Mouse (Mus musculus): ENCODE data around the gene Neurl1a. TPM values are rescaled to one million over a fixed set of nuclear protein-coding genes. Genes with fewer than 3 reads are reported as not detected.
A peak's percentile ranks its signal among the peaks of the same experiment; 100 is the strongest.

The Neurl1a gene
- polyA plus RNA-seq, 1 experiment from 2014 or later: 8.7 TPM

DNA sequence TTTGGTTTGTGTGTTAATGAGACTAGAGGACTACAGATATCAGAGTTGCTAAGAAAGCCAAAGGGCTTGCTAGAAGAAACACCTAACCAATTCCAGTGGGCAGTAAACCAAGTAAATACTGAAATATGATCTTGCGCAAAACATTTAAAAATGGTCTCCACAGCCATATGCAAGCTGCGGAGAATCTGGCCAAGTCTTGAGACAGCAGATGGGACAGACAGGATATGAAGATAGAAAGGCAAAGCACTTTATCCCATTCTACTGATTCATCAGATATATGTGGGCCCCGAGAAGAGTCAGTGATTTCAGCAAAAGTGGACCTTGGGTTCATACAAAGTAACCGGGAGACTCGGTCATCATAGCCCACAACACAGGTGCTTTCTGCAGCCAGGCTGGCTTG is 13.5 kb downstream of the Neurl1a start:
- H3K36me3 ChIP-seq: no peaks in the 10 kb centered on the region
- H3K4me1 ChIP-seq: peaks cover 8% of the 10 kb centered on the region
- no peaks in the 10 kb centered on the region for H3K27me3 ChIP-seq
- H3K4me3 ChIP-seq: no peak overlapping the region
- ATAC-seq (ENCODE audit: insufficient number of reproducible peaks, insufficient read depth, low FRiP score, low TSS enrichment): no peak
- H3K27ac ChIP-seq: no peak overlapping the region
- H3K4me2 ChIP-seq (replicated peaks): no peak overlapping the region
- 92% methylated on average over 5 of the region's 5 CpGs for WGBS
- no peaks in the 10 kb centered on the region for H3K9me3 ChIP-seq
- H3K9ac ChIP-seq: no peak overlapping the region

DNA sequence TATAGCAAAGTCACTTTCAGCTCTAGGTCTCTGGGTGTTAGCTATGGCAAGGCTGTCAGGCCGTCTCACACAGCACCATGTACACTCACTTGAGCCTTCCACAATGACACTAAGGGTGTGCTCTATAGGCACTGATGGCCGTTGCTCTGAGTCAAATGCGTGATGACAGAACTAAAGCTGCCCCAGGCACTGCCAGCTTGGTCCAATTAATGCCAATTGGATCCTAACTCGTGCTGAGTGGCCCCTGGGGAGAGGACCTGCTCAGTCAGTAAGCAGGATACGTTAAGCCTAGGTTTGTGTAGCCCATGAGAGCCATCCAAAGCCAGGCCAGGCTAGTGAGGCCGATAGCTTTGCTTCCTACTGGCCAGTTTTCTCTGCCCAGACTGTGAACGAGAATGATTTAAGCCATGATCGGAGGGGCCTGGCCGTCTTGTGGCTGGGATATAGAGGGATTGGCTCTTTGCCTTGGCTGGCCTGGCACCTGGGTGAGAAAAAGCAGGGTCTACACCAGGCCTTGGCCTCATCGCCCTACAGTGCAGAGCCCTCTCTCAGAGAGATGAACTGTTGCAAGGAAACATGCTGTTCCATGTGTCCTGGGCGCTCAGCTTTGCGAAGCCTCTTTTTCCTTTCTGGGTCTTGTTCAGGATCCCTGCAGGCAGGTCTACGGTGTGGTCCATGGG is 20.2 kb downstream of the Neurl1a start:
- Histone ChIP-seq H3K4me1 (peaks cover 23% of the 10 kb centered on the region), H3K4me2 (replicated peaks) (no peak overlapping the region), H3K9ac (no peak overlapping the region), H3K9me3 (no peaks in the 10 kb centered on the region), H3K36me3 (no peaks in the 10 kb centered on the region), H3K27ac (no peak overlapping the region), H3K27me3 (no peaks in the 10 kb centered on the region), H3K4me3 (no peak overlapping the region)
- 65% methylated on average over 13 of the region's 13 CpGs for WGBS
- no peak for ATAC-seq (ENCODE audit: insufficient number of reproducible peaks, insufficient read depth, low FRiP score, low TSS enrichment)

- Histone ChIP-seq H3K4me3 (no peak overlapping the region), H3K27ac (peak overlapping the region; percentile 87), H3K4me2 (replicated peaks) (peak overlapping the region; percentile 21; the same call in 1 of the 2 replicates), H3K27me3 (no peaks in the 10 kb centered on the region), H3K9ac (no peak overlapping the region), H3K36me3 (no peaks in the 10 kb centered on the region), H3K9me3 (no peaks in the 10 kb centered on the region), H3K4me1 (peaks cover 23% of the 10 kb centered on the region)
- WGBS: 33% methylated on average over 12 of the region's 12 CpGs
- peak; percentile 14; the same call in 1 of the 2 replicates for ATAC-seq (ENCODE audit: insufficient number of reproducible peaks, insufficient read depth, low FRiP score, low TSS enrichment)
Observed at GRCm38 (mm10) chr19:47201972-47202371, 23.4 kb downstream of the Neurl1a start.

- Histone ChIP-seq H3K4me3 (no peak overlapping the region), H3K36me3 (no peaks in the 10 kb centered on the region), H3K4me2 (replicated peaks) (no peak overlapping the region), H3K4me1 (peaks cover 23% of the 10 kb centered on the region), H3K27me3 (no peaks in the 10 kb centered on the region), H3K9me3 (no peaks in the 10 kb centered on the region), H3K9ac (no peak overlapping the region), H3K27ac (peak overlapping the region; percentile 87; the same call in 1 of the 2 replicates)
- no peak; the same call in 1 of the 2 replicates for ATAC-seq (ENCODE audit: insufficient number of reproducible peaks, insufficient read depth, low FRiP score, low TSS enrichment)
- WGBS: 46% methylated on average over 6 of the region's 6 CpGs
Observed at GRCm38 (mm10) chr19:47202429-47202828, 23.8 kb downstream of the Neurl1a start.

GRCm38 (mm10) chr19:47203042-47203441 is 24.4 kb downstream of the Neurl1a start:
- Histone ChIP-seq H3K4me2 (replicated peaks) (no peak overlapping the region), H3K27me3 (no peaks in the 10 kb centered on the region), H3K9me3 (no peaks in the 10 kb centered on the region), H3K36me3 (no peaks in the 10 kb centered on the region), H3K27ac (no peak overlapping the region), H3K4me1 (peaks cover 23% of the 10 kb centered on the region), H3K9ac (no peak overlapping the region), H3K4me3 (no peak overlapping the region)
- no peak for ATAC-seq (ENCODE audit: insufficient number of reproducible peaks, insufficient read depth, low FRiP score, low TSS enrichment)
- WGBS: 84% methylated on average over 6 of the region's 6 CpGs

- WGBS: 88% methylated on average over 6 of the region's 6 CpGs
- Histone ChIP-seq H3K27me3 (no peaks in the 10 kb centered on the region), H3K27ac (no peak overlapping the region), H3K4me2 (replicated peaks) (no peak overlapping the region), H3K36me3 (no peaks in the 10 kb centered on the region), H3K9ac (no peak overlapping the region), H3K4me1 (peaks cover 21% of the 10 kb centered on the region), H3K9me3 (no peaks in the 10 kb centered on the region), H3K4me3 (no peak overlapping the region)
- ATAC-seq (ENCODE audit: insufficient number of reproducible peaks, insufficient read depth, low FRiP score, low TSS enrichment): no peak
Observed at GRCm38 (mm10) chr19:47204653-47205052, 26.0 kb downstream of the Neurl1a start.

DNA sequence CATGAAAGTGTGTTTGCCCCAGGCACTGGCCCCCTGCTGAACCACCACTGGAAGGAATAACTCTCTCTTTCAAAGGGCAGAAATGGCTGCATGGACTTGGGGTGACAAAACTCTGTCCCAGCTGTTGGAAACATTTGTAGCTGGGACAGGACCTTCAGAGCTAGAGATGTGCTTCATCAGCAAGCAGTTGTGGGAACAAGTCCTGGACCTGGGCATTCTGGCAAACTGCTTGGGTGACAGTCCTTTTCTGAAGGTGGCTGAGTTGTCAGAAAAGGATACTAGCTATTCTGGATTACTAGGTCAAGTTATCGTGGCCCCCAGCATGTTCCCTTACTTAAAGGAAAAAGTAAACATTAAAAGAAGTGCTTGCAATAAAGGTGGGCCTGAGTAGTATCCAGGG is 27.5 kb downstream of the Neurl1a start:
- Histone ChIP-seq H3K9ac (no peak overlapping the region), H3K4me1 (peaks cover 18% of the 10 kb centered on the region), H3K9me3 (no peaks in the 10 kb centered on the region), H3K27ac (no peak overlapping the region), H3K4me2 (replicated peaks) (no peak overlapping the region), H3K4me3 (no peak overlapping the region), H3K27me3 (no peaks in the 10 kb centered on the region), H3K36me3 (no peaks in the 10 kb centered on the region)
- no peak for ATAC-seq (ENCODE audit: insufficient number of reproducible peaks, insufficient read depth, low FRiP score, low TSS enrichment)
- WGBS: 82% methylated on average over 1 of the region's 1 CpGs

DNA sequence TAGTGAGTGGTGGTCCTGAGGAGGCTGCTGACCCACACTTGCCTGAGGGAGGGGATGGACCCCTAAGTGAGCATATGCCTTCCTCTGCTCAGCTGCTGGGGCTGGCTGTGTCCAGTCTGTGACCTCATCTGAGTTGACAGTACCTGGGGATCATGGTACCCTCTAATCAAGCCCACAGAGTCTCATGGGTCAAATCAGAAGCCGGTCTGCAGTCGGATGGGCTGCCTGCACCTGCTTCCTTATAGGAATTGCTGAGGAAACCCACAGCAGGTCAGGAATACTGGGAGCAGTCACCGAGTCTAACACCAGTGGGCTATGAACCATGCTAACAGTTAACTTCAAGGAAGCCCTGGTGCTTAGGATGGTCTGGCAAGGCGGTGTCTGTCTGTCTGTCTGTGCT is 31.8 kb downstream of the Neurl1a start:
- Histone ChIP-seq H3K4me1 (no peaks in the 10 kb centered on the region), H3K36me3 (no peaks in the 10 kb centered on the region), H3K9me3 (no peaks in the 10 kb centered on the region), H3K4me2 (replicated peaks) (no peak overlapping the region), H3K4me3 (no peak overlapping the region), H3K27ac (no peak overlapping the region), H3K9ac (no peak overlapping the region), H3K27me3 (no peaks in the 10 kb centered on the region)
- WGBS: 92% methylated on average over 4 of the region's 4 CpGs
- no peak for ATAC-seq (ENCODE audit: insufficient number of reproducible peaks, insufficient read depth, low FRiP score, low TSS enrichment)

GRCm38 (mm10) chr19:47211609-47212312 is 33.1 kb downstream of the Neurl1a start:
- Histone ChIP-seq H3K9me3 (no peaks in the 10 kb centered on the region), H3K27ac (no peak overlapping the region), H3K4me1 (no peaks in the 10 kb centered on the region), H3K36me3 (no peaks in the 10 kb centered on the region), H3K9ac (no peak overlapping the region), H3K4me2 (replicated peaks) (no peak overlapping the region), H3K27me3 (no peaks in the 10 kb centered on the region), H3K4me3 (no peak overlapping the region)
- 74% methylated on average over 10 of the region's 10 CpGs for WGBS
- no peak for ATAC-seq (ENCODE audit: insufficient number of reproducible peaks, insufficient read depth, low FRiP score, low TSS enrichment)

GRCm38 (mm10) chr19:47212401-47212800 is 33.8 kb downstream of the Neurl1a start:
- Histone ChIP-seq H3K9ac (no peak overlapping the region), H3K36me3 (no peaks in the 10 kb centered on the region), H3K9me3 (no peaks in the 10 kb centered on the region), H3K4me3 (no peak overlapping the region), H3K4me1 (no peaks in the 10 kb centered on the region), H3K4me2 (replicated peaks) (no peak overlapping the region), H3K27me3 (no peaks in the 10 kb centered on the region), H3K27ac (no peak overlapping the region)
- no peak for ATAC-seq (ENCODE audit: insufficient number of reproducible peaks, insufficient read depth, low FRiP score, low TSS enrichment)
- 76% methylated on average over 7 of the region's 7 CpGs for WGBS

DNA sequence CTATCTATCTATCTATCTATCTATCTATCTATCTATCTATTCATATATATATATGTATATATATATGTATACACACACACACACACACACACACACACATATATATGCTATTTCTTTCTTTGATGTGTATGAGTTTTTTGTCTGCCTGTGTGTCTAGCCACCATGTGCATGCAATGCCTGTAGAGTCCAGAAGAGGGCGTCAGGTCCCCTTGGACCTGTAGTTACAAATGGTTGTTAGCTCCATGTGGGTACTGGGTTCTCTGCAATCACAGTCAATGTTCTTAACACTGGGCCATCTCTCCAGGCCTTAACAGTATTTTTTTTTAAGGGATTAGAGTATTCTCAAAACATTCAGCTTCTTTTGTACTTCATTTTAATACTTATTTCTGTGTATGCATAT is 34.9 kb downstream of the Neurl1a start:
- 64% methylated on average over 1 of the region's 1 CpGs for WGBS
- no peak overlapping the region for H3K27ac ChIP-seq

DNA sequence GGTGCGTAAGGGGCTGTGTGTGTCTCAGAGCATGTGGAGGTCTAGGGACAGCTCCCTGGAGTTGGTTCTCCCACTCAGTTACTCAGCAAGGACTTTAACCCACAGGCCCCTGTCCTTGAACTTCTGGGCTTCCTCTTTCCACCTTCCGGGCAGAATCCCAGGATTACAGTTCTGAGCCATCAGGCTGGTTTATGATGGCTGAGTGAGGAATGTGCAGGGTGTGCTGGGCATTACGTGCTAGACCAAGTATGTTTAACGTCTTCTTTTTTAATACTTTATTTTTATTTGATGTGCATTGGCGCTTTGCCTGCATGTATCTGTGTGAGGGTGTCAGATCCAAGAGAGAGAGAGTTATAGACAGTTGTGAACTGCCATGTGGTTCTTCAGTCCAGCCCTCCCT is 38.1 kb downstream of the Neurl1a start:
- Histone ChIP-seq H3K36me3 (no peaks in the 10 kb centered on the region), H3K9ac (no peak overlapping the region), H3K4me3 (no peak overlapping the region), H3K4me2 (replicated peaks) (no peak overlapping the region), H3K27me3 (no peaks in the 10 kb centered on the region), H3K4me1 (no peaks in the 10 kb centered on the region), H3K27ac (no peak overlapping the region), H3K9me3 (no peaks in the 10 kb centered on the region)
- 86% methylated on average over 5 of the region's 5 CpGs for WGBS
- no peak for ATAC-seq (ENCODE audit: insufficient number of reproducible peaks, insufficient read depth, low FRiP score, low TSS enrichment)

More for the DNA sequence above, 34.9 kb downstream of the Neurl1a start:
- Histone ChIP-seq H3K4me1 (no peaks in the 10 kb centered on the region), H3K4me3 (no peak overlapping the region), H3K4me2 (replicated peaks) (no peak overlapping the region), H3K36me3 (no peaks in the 10 kb centered on the region), H3K9ac (no peak overlapping the region), H3K27me3 (no peaks in the 10 kb centered on the region), H3K9me3 (no peaks in the 10 kb centered on the region)
- ATAC-seq (ENCODE audit: insufficient number of reproducible peaks, insufficient read depth, low FRiP score, low TSS enrichment): no peak

Data from embryonic facial prominence, embryonic 12.5 days (tissue).